Mouse (Mus musculus) CD4-positive, CD25-positive, alpha-beta regulatory T cell, adult 4 months (primary cell): ENCODE results near the gene Wdr66. TPM values are rescaled to one million over a fixed set of nuclear protein-coding genes. Genes with fewer than 3 reads are reported as not detected.
"Not testable (repeated sequence)": the region's sequence is repeated elsewhere in the genome, so short reads cannot be mapped to it uniquely, and the experiment has no call there.

ENCODE experiments used
- ATAC-seq: one replicate; pipeline ENCODE4 v1.8.0; 2017
- polyA plus RNA-seq, 2 experiments: library from polyadenylated mRNA; unstranded; fragments of 100-300 nt; shearing (Covaris generic); gene quantifications; one replicate each; pipeline ENCODE4 v1.2.1; 2017

Gene Wdr66
- 1 to 10 TPM; 4.7 to 6.1 TPM for polyA plus RNA-seq

- peak; percentile 64 for ATAC-seq
Measured at GRCm38 (mm10) chr5:123251834-123252233, at the start of gene Wdr66. Wdr66 (plus strand) TSS chr5:123252102.

GRCm38 (mm10) chr5:123202771-123203170 is 49.1 kb upstream of the Wdr66 start:
- not testable (repeated sequence) for ATAC-seq

- not testable (repeated sequence) for ATAC-seq
Measured at GRCm38 (mm10) chr5:123203591-123203990, 48.3 kb upstream of the Wdr66 start.

GRCm38 (mm10) chr5:123222346-123223050 is 29.4 kb upstream of the Wdr66 start:
- ATAC-seq, result not testable (repeated sequence)

- no peak for ATAC-seq
Measured at GRCm38 (mm10) chr5:123223051-123223410, 28.9 kb upstream of the Wdr66 start.

- ATAC-seq, result not testable (repeated sequence)
Measured at GRCm38 (mm10) chr5:123223861-123224260, 28.0 kb upstream of the Wdr66 start.

GRCm38 (mm10) chr5:123226851-123227250 is 25.1 kb upstream of the Wdr66 start:
- no peak for ATAC-seq

- ATAC-seq, result peak; percentile 91
Measured at GRCm38 (mm10) chr5:123227762-123228523, 24.0 kb upstream of the Wdr66 start.

- no peak for ATAC-seq
Measured at GRCm38 (mm10) chr5:123228524-123228922, 23.4 kb upstream of the Wdr66 start.

- no peak for ATAC-seq
Measured at GRCm38 (mm10) chr5:123229296-123229695, 22.6 kb upstream of the Wdr66 start.

GRCm38 (mm10) chr5:123232180-123232579 is 19.7 kb upstream of the Wdr66 start:
- ATAC-seq, result no peak

GRCm38 (mm10) chr5:123235731-123236130 is 16.2 kb upstream of the Wdr66 start:
- peak; percentile 87 for ATAC-seq

- ATAC-seq, result no peak
Measured at GRCm38 (mm10) chr5:123236426-123236825, 15.5 kb upstream of the Wdr66 start.

- no peak for ATAC-seq
Measured at GRCm38 (mm10) chr5:123239501-123239900, 12.4 kb upstream of the Wdr66 start.

GRCm38 (mm10) chr5:123245518-123245917 is 6.4 kb upstream of the Wdr66 start:
- ATAC-seq, result peak; percentile 41

GRCm38 (mm10) chr5:123251390-123251789 is 512 bp upstream of the Wdr66 start:
- no peak for ATAC-seq

GRCm38 (mm10) chr5:123256841-123257755 is 5.2 kb downstream of the Wdr66 start:
- ATAC-seq, result no peak

- ATAC-seq, result no peak
Measured at GRCm38 (mm10) chr5:123258990-123259389, 7.1 kb downstream of the Wdr66 start.

GRCm38 (mm10) chr5:123260698-123261097 is 8.8 kb downstream of the Wdr66 start:
- no peak for ATAC-seq

- no peak for ATAC-seq
Measured at GRCm38 (mm10) chr5:123266909-123267308, 15.0 kb downstream of the Wdr66 start.

- no peak for ATAC-seq
Measured at GRCm38 (mm10) chr5:123268477-123269474, 16.9 kb downstream of the Wdr66 start.

- ATAC-seq, result no peak
Measured at GRCm38 (mm10) chr5:123270917-123271316, 19.0 kb downstream of the Wdr66 start.
